Mouse (Mus musculus): ENCODE measurements at regions not wholly inside any gene's neighbourhood (a gene's known extent, or its start where the extent isn't known, plus 50 kb on each side); places are given as distances from the start of the nearest gene placed in this dataset.
A peak's percentile ranks its signal among the peaks of the same experiment; 100 is the strongest.
"Not testable (repeated sequence)": the region's sequence is repeated elsewhere in the genome, so short reads cannot be mapped to it uniquely, and the experiment has no call there.

DNA sequence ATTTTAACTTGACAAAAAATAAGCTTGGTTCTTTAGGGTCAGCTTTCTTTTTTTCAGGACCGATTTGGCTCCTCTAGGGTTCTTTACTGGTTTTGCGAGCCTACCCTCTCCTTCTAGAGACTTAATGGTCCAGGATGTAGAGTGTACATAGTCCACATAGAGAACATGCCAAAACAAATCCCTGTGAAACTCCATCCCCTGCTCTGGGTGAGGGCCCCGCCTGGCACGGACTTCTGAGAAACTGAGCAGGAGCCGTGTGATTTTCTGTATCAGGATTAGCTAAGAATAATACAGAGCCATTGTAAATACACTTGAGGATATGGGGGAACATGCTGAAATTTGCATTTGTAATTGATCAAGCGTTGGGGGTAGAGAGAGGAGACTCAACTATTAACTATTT lies 118.2 kb upstream of the Teddm2 start:
- DNase-seq (ENCODE audit: low spot score in 2 of 2), result no peak

DNA sequence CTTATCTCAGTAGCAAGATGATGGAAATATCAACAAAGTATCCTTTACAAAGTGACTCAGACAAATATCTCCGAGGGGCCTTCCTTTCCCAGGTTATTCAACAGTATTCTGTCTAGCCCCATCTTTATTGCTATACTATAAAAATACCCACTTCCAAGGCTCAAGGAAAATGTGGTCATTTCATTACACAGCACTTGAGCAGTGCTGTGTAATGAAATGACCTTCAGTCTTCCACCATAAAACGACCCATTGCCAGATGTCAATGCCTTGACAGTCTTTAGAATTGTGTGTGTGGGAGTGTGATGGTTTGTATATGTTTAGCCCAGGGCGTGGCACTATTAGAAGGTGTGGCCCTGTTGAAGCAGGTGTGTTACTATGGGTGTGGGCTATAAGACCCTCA lies 124.3 kb upstream of the Teddm2 start:
- no peak for DNase-seq (ENCODE audit: low spot score in 2 of 2)

DNA sequence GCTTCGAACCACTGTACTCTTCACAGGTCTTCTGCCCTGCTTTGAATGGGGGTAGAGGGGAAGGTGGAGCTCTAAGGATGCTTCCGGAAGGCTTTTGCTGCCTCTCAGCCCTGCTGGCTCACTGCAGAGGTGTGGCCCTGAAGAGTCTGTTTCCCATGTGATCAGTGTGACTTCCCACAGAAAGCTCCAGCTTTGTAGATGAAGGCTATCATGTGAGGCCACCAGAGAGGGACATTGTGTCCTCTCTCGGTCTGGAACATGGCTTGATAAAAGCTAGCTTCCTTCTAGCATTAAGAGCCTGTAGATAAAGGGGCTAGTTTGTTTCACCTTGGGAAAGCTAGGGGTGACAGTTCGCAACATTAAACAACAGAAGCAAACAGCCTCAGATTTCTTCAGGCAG lies 127.3 kb upstream of the Teddm2 start:
- DNase-seq (ENCODE audit: low spot score in 2 of 2), result no peak

DNA sequence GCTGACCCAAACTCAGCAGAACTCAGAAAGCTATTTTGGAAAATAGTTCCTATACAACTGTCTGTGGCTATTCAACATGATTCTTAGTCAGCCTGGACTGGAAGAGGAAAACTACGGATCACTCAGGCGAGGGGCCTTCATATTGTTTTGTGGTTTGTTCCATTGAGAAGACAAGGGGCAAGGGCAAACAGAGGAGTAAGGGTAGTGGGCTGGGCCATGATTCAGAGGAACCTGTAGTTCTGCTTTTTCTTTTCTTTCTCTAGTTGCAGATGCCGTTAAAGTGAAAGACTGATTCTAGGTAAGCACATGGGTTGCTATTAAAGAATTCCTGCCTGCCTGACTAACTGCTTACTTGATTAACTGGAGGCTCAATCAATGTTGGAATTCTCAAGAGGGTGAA lies 129.8 kb upstream of the Teddm2 start:
- no peak for DNase-seq (ENCODE audit: low spot score in 2 of 2)

DNA sequence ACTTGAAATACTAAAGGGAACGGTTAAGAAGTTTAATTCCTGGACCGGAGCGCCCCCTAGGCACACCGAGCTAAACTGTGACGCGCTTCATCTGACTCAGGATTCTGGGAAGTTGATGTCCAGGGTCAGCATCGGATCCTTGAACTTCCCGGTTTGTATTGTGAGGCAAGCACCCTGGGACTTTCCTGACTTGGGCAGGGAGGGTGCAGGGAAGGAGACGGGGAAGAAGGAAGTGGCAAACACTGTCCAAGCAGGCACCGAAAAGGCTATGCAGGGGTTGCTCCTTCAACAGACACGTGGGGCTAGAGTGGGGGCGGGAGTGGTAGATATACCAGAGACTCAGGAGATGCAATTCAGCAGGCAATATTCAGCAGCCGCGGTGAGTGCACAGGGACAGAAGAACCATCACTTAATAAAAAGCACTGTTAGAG lies 132.7 kb upstream of the Teddm2 start:
- peak; percentile 56 to 77 for DNase-seq (ENCODE audit: low spot score in 2 of 2)

DNA sequence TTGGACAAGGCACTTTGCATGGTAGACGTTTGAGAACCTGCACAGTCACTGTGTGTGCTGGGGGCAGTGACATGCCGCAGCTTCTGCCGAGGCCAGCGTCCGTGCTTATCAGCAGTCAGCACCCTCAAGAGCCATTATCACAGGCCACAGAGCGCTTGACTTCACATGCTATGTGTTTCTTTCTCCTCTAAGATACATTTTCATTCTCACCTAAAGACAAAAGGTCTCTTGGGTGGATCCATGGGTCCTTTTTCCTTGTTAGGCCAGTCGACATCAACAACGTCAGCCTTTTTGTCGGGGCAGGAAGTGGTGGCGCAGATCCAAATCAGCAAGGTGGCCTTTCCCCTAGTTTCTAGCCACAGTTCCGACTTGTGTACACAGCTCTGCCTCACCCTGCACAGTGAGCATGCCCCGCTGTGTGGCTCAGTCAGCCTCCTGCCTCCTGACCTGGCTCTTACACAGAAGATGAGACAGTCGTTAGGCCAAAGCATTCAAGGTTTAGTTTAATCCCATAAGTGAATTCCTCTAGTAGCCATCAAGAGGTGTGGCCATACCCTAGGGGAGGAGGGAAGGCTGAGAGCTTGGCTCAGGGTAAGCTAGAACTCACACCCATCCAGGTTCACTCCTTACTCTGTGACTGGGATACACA lies 134.1 kb upstream of the Teddm2 start:
- peak; percentile 14 to 43 for DNase-seq (ENCODE audit: low spot score in 2 of 2)

DNA sequence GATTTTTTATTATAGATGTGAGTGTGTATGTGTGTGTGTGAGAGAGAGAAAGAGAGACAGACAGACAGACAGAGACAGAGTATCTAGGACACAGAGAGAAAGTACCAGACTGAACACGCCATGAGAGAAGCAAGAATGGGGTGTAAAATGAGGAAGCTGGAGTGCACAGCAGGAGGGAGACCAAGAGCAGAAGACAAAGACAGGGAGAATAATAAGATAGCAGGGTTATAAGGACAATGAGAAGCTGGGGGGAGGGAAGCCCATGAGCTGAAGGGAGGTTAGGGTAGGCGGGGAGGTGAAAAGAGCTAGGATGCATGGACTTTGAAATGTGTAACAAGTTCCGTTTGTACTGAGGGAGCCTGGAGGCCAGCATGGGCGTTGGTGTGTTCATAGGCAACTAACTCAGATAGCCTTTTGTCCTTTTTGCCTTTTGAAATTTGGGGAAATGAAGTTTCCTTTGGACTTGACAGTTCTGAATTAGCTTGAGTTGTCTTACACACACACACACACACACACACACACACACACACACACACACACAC lies 136.8 kb upstream of the Teddm2 start:
- no peak for DNase-seq (ENCODE audit: low spot score in 2 of 2)

DNA sequence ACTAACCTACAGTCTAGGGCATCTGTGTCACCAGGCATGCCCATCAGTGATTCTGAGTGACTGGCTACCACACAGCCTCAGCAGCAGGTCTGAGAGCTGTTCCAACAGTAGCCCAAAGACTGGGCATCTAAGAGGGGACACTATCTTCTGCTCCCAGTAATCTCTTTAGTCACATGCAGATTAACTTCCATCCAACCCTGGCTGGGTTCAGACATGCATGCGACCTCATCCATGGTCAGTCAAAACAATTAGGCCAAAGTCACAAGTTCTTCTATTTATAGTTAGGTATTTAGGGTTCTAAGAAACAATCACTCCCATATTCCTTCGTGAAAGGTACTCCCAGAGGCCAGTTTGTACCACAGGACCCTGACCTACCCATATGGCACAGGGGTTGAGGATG lies 138.2 kb upstream of the Teddm2 start:
- DNase-seq (ENCODE audit: low spot score in 2 of 2), result no peak

- no peak for DNase-seq (ENCODE audit: low spot score in 2 of 2)
Measured at GRCm38 (mm10) chr1:154040907-154041306, 140.9 kb upstream of the Teddm2 start.

- no peak for DNase-seq (ENCODE audit: low spot score in 2 of 2)
Measured at GRCm38 (mm10) chr1:154042956-154043355, 142.9 kb upstream of the Teddm2 start.

- DNase-seq (ENCODE audit: low spot score in 2 of 2), result peak; percentile 10 to 17
Measured at GRCm38 (mm10) chr1:154044712-154045111, 144.7 kb upstream of the Teddm2 start.

- no peak for DNase-seq (ENCODE audit: low spot score in 2 of 2)
Measured at GRCm38 (mm10) chr1:154045951-154046350, 145.9 kb upstream of the Teddm2 start.

- no peak for DNase-seq (ENCODE audit: low spot score in 2 of 2)
Measured at GRCm38 (mm10) chr1:154053641-154054040, 147.3 kb upstream of the Zfp648 start.

- no peak for DNase-seq (ENCODE audit: low spot score in 2 of 2)
Measured at GRCm38 (mm10) chr1:154054874-154055273, 146.1 kb upstream of the Zfp648 start.

DNA sequence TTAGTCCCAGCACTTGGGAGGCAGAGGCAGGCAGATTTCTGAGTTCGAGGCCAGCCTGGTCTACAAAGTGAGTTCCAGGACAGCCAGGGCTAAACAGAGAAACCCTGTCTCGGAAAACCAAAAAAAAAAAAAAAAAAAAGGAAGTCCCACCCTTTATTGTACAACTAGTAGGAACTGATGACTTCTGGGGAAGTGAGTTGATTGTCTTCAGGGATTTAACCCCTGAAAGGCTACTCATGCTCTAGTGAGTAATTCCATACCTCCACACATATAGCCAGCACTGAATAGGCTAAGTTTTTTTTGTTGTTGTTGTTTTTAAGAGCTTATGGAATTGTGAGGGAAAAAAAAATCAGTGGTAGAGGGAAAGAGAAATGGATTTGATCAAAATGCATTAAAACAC lies 139.6 kb upstream of the Zfp648 start:
- DNase-seq (ENCODE audit: low spot score in 2 of 2), result not testable (repeated sequence)

- no peak for DNase-seq (ENCODE audit: low spot score in 2 of 2)
Measured at GRCm38 (mm10) chr1:154061851-154062250, 139.1 kb upstream of the Zfp648 start.

DNA sequence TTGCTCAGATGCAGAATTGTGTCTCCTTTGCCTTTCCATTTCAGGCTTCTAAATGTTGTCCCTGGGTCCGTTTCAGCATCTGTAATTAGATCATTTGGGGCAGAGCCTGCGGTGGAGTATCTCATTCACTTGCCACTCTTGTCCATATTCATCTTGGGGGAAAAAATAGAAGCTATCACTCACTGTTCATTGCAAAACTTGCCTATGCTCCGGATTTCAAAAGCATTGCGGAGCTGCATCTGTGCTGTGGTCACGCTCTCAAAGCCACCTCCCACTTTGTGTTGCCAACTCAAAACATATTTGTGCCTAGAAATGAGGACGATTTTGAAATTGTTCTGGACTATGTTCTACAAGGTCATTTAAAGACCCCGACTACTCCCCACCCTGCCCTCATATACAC lies 138.3 kb upstream of the Zfp648 start:
- no peak for DNase-seq (ENCODE audit: low spot score in 2 of 2)

DNA sequence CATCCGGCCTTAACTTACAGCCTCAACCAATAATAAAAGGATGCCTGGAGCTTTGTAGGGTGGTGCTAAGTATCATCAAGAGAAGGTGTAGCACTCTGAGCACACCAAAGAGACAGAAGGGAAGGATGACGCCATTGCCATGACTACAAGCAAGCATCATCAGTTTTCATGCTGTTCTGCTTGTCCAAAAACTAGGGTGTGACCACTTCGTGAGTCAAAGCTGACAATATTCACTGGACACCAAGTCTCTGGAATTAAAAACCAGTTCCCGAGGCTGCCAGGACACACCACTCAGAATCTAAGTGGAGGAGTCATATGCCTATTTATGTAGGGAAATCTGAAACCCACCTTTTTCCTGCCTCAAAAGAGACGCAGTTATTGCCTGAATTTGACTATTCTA lies 136.4 kb upstream of the Zfp648 start:
- no peak for DNase-seq (ENCODE audit: low spot score in 2 of 2)

GRCm38 (mm10) chr1:154065336-154066329 lies 135.4 kb upstream of the Zfp648 start:
- DNase-seq (ENCODE audit: low spot score in 2 of 2), result peak in 1 of 2 experiments; percentile 12

GRCm38 (mm10) chr1:154067856-154068255 lies 133.1 kb upstream of the Zfp648 start:
- DNase-seq (ENCODE audit: low spot score in 2 of 2), result no peak

GRCm38 (mm10) chr1:154074270-154074669 lies 126.7 kb upstream of the Zfp648 start:
- DNase-seq (ENCODE audit: low spot score in 2 of 2), result no peak

DNA sequence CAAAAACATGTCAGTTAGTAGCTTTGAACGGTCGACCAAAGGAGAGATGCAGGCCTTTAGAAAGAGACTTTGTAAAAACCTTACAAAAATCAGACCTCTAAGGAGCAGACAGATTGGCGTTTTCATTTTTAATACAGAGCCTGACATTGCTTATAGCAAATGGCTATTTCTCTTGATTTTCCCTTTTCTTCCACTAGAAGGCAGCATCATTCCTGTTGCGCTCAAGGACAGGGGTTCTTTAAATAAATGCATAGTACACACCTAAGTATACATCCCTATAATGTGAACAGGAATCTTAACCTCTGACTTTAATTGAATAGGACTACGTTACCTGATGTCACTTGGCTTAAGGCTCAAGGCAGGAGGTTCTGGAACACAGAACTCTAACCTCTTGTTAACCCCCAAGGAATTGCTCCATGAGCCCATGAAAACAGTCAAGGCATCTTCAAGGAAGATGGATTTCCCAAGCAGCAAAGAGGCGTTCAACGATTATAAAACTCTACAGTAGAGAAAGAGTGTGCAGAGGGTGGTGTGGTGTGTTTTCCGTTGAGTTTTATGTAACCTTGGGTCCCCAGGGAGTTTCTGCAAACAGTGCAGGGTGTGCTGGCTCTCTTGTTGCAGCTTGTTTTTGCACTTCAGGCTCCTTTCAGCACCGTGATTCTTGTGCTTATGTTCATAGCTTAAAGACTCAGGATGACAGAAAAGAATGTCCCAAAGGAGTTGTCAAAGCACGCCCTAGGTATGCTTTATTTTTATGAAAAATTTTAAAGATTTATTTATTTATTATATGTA lies 124.1 kb upstream of the Zfp648 start:
- DNase-seq (ENCODE audit: low spot score in 2 of 2), result no peak

Measured in frontal cortex, postnatal 14 days (tissue).